Mouse (Mus musculus) testis, postnatal 10 days (tissue): ENCODE data around the gene Pou3f1.

Experiments
- DNase-seq: peaks from one replicate; pipeline ENCODE4 v3.0.0; 2021; ENCODE audit warnings: low spot score

The Pou3f1 gene

GRCm38 (mm10) chr4:124656518-124656853 lies at the start of gene Pou3f1:
Gene Pou3f1, plus strand, starts transcription at chr4:124656807.
- DNase-seq = no peak

- no peak for DNase-seq
Measured at GRCm38 (mm10) chr4:124607166-124607565, 49.4 kb upstream of the Pou3f1 start.

GRCm38 (mm10) chr4:124610066-124610465 lies 46.5 kb upstream of the Pou3f1 start:
- no peak for DNase-seq

- DNase-seq = no peak
Measured at GRCm38 (mm10) chr4:124610703-124611102, 45.9 kb upstream of the Pou3f1 start, which contains the start of gene 3100002H09Rik. Gene 3100002H09Rik, minus strand, starts transcription at chr4:124610803.

GRCm38 (mm10) chr4:124611768-124612167 lies 44.8 kb upstream of the Pou3f1 start:
- no peak for DNase-seq

- DNase-seq = no peak
Measured at GRCm38 (mm10) chr4:124614189-124614588, 42.4 kb upstream of the Pou3f1 start.

GRCm38 (mm10) chr4:124615406-124615960 lies 41.1 kb upstream of the Pou3f1 start:
- no peak for DNase-seq

- no peak for DNase-seq
Measured at GRCm38 (mm10) chr4:124615986-124616385, 40.6 kb upstream of the Pou3f1 start.

GRCm38 (mm10) chr4:124616636-124617035 lies 40.0 kb upstream of the Pou3f1 start:
- DNase-seq = no peak

- no peak for DNase-seq
Measured at GRCm38 (mm10) chr4:124618599-124618998, 38.0 kb upstream of the Pou3f1 start.

GRCm38 (mm10) chr4:124621406-124621805 lies 35.2 kb upstream of the Pou3f1 start:
- no peak for DNase-seq

- DNase-seq = no peak
Measured at GRCm38 (mm10) chr4:124622566-124622965, 34.0 kb upstream of the Pou3f1 start.

GRCm38 (mm10) chr4:124624111-124624581 lies 32.5 kb upstream of the Pou3f1 start:
- no peak for DNase-seq

GRCm38 (mm10) chr4:124626836-124627235 lies 29.8 kb upstream of the Pou3f1 start:
- no peak for DNase-seq

GRCm38 (mm10) chr4:124631456-124631855 lies 25.2 kb upstream of the Pou3f1 start:
- no peak for DNase-seq

- DNase-seq = no peak
Measured at GRCm38 (mm10) chr4:124632856-124633255, 23.8 kb upstream of the Pou3f1 start.

- peak; percentile 81 for DNase-seq
Measured at GRCm38 (mm10) chr4:124633281-124633680, 23.3 kb upstream of the Pou3f1 start.

GRCm38 (mm10) chr4:124639715-124640114 lies 16.9 kb upstream of the Pou3f1 start:
- no peak for DNase-seq

- DNase-seq = no peak
Measured at GRCm38 (mm10) chr4:124643859-124644258, 12.7 kb upstream of the Pou3f1 start.

GRCm38 (mm10) chr4:124644974-124645433 lies 11.6 kb upstream of the Pou3f1 start:
- no peak for DNase-seq

GRCm38 (mm10) chr4:124646591-124646990 lies 10.0 kb upstream of the Pou3f1 start:
- no peak for DNase-seq

- peak; percentile 54 for DNase-seq
Measured at GRCm38 (mm10) chr4:124647909-124648308, 8.7 kb upstream of the Pou3f1 start.

GRCm38 (mm10) chr4:124652886-124653285 lies 3.7 kb upstream of the Pou3f1 start:
- no peak for DNase-seq
